Mouse (Mus musculus) cortical plate, adult 2 months (tissue): ENCODE results near the gene Magi3.

Experiments
- CTCF ChIP-seq: fragments of 200-500 bp; IDR thresholded peaks from 2 replicates; pipeline ENCODE4 v1.5.1; 2011; ENCODE audit warnings: mild to moderate bottlenecking, control low read depth, low read length; ENCODE audit not compliant: insufficient read depth; ENCODE audit errors: extremely low read depth
- POLR2A ChIP-seq: fragments of 200-500 bp; IDR thresholded peaks from 2 replicates; pipeline ENCODE4 v1.6.1; 2011; ENCODE audit warnings: mild to moderate bottlenecking, low read length, control low read depth; ENCODE audit not compliant: insufficient read depth; ENCODE audit errors: extremely low read depth

DNA sequence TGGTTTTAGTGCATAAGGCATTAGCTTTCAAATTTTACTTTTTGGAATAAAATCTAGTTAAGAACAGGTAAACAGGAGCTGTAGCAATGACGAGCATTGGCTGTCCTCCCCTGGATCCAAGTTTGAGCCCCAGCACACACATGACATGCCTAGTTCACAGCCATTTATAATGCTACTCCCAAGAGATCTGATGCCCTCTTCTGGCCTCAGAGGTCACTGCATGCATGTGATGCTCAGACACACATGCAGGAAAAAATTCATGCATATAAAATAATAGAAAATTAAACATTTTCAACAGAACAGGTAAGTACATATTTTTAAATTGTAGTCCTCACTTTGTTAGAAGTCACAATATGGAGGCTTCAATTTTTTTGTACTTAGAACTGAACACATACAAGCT, 115.2 kb downstream of the Magi3 start:
- TF ChIP-seq CTCF (peak; percentile 39), POLR2A (no peak)
